Mouse (Mus musculus) neural tube, embryonic 12.5 days (tissue): ENCODE measurements around the gene Hsd3b5. TPM values are rescaled to one million over a fixed set of nuclear protein-coding genes. Genes with fewer than 3 reads are reported as not detected.
"Not testable (repeated sequence)": the region's sequence is repeated elsewhere in the genome, so short reads cannot be mapped to it uniquely, and the experiment has no call there.

Experiments used
- ATAC-seq: fragments of 200-750 bp; cut with Nextera tagmentation; 2 replicates; pipeline ENCODE4 v1.8.0; 2017; ENCODE audit warnings: low read depth, mild to moderate bottlenecking, moderate TSS enrichment, moderate library complexity; ENCODE audit not compliant: low FRiP score
- H3K27ac ChIP-seq: fragments of 300-500 bp; sonication (generic); 2 replicates; pipeline ENCODE4 v1.5.1; 2016
- H3K27me3 ChIP-seq: fragments of 300-500 bp; sonication (generic); replicated peaks from 2 replicates; pipeline ENCODE4 v1.6.1; 2016; ENCODE audit warnings: mild to moderate bottlenecking
- H3K36me3 ChIP-seq: fragments of 300-500 bp; sonication (generic); 2 replicates; pipeline ENCODE4 v1.6.1; 2016; ENCODE audit warnings: mild to moderate bottlenecking
- H3K4me1 ChIP-seq: fragments of 300-500 bp; sonication (generic); 2 replicates; pipeline ENCODE4 v1.6.1; 2016
- H3K4me2 ChIP-seq: fragments of 300-500 bp; sonication (generic); replicated peaks from 2 replicates; pipeline ENCODE4 v1.6.1; 2016; ENCODE audit warnings: mild to moderate bottlenecking
- H3K4me3 ChIP-seq: fragments of 300-500 bp; sonication (generic); 2 replicates; pipeline ENCODE4 v1.5.1; 2016
- H3K9ac ChIP-seq: fragments of 300-500 bp; sonication (generic); 2 replicates; pipeline ENCODE4 v1.6.1; 2016; ENCODE audit warnings: mild to moderate bottlenecking
- H3K9me3 ChIP-seq: fragments of 300-500 bp; sonication (generic); 2 replicates; pipeline ENCODE4 v1.6.1; 2016; ENCODE audit warnings: mild to moderate bottlenecking
- WGBS: fragments of 180-500 bp; shearing (Covaris S2); methylation state at CpG from one replicate; pipeline ENCODE4 v1.1.7; 2016; 5-methylcytosine and 5-hydroxymethylcytosine counted together
- polyA plus RNA-seq: library from polyadenylated mRNA; unstranded; fragments of >200 nt; fragmentation: Nextera tagmentation; extraction: Ambion mirVana; gene quantifications from 2 replicates; pipeline ENCODE4 v1.2.1, GENCODE M21; 2016

Gene Hsd3b5
- polyA plus RNA-seq = not detected in 2 replicates

GRCm38 (mm10) chr3:98630152-98630551 is at the start of gene Hsd3b5:
Gene Hsd3b5, minus strand, starts transcription at chr3:98630252.
- ATAC-seq = no peak

GRCm38 (mm10) chr3:98635145-98635544 is 5.1 kb upstream of the Hsd3b5 start:
- Histone ChIP-seq H3K4me1 (no peaks in the 10 kb centered on the region), H3K4me2 (no peak overlapping the region), H3K9me3 (no peaks in the 10 kb centered on the region), H3K36me3 (no peaks in the 10 kb centered on the region), H3K27ac (no peak overlapping the region), H3K4me3 (no peak overlapping the region), H3K27me3 (no peaks in the 10 kb centered on the region), H3K9ac (no peak overlapping the region)
- ATAC-seq = no peak
- 98% methylated on average over 1 of the region's 1 CpGs for WGBS

More at GRCm38 (mm10) chr3:98630152-98630551, at the start of gene Hsd3b5:
- Histone ChIP-seq H3K4me1 (no peaks in the 10 kb centered on the region), H3K27ac (no peak within 1 kb of the TSS), H3K9me3 (no peaks in the 10 kb centered on the region), H3K27me3 (no peaks in the 10 kb centered on the region), H3K4me3 (no peak within 1 kb of the TSS), H3K9ac (no peak within 1 kb of the TSS), H3K4me2 (no peak within 1 kb of the TSS), H3K36me3 (no peaks in the 10 kb centered on the region)

- Histone ChIP-seq H3K36me3 (no peaks in the 10 kb centered on the region), H3K4me1 (no peaks in the 10 kb centered on the region), H3K4me3 (no peak overlapping the region), H3K4me2 (no peak overlapping the region), H3K27me3 (no peaks in the 10 kb centered on the region), H3K9me3 (no peaks in the 10 kb centered on the region), H3K27ac (no peak overlapping the region), H3K9ac (no peak overlapping the region)
- 83% methylated on average over 3 of the region's 3 CpGs for WGBS
- no peak for ATAC-seq
Measured at GRCm38 (mm10) chr3:98629633-98630032, 419 bp downstream of the Hsd3b5 start.

DNA sequence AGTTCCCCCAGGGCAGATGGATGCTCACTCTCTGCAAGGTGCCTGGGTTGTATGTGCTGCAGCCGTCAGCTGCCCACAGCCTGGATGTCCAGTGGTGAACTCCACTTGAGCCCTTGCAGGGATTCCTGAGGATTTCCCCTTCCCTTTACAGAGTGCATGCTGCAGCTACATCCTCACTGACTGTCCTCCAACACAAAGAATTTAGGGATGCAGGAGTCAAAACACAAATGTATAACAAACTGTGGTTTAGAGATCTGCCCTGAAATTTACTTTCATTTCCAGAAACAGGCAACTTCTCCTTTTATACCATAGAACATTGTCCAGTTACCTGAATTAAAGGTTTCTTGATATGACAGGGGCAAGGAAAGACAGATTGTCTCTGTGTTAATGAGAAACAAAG is 13.3 kb downstream of the Hsd3b5 start:
- 63% methylated on average over 1 of the region's 1 CpGs for WGBS
- not testable (repeated sequence) for H3K4me2 ChIP-seq

DNA sequence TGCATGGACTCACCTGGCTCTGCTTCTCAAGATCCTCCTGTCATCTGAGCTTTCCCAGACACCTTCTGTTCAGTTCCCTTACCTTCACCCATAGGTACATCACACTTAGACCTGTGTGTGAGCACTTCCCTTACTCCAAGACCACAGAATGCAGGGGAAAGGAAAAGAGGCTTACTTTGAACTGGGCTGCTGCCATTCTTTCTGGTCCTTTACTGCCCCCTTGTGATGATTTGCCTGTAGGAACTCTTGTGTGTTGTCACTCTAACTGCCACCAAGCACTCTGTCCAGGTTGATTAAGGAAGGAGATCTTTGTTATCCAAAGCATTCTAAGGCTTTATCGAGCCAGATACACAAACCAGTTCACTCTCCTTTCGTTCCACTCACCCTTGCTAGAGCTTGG is 13.8 kb downstream of the Hsd3b5 start:
- WGBS = 22% methylated on average over 2 of the region's 2 CpGs
- not testable (repeated sequence) for H3K4me1 ChIP-seq, H3K9me3 ChIP-seq, H3K9ac ChIP-seq, H3K36me3 ChIP-seq, H3K27ac ChIP-seq, H3K4me3 ChIP-seq, H3K27me3 ChIP-seq, H3K4me2 ChIP-seq
- 0 out of 2 replicates have a peak, but pooled peaks have one; percentile 13 for ATAC-seq

More for the DNA sequence above, 13.3 kb downstream of the Hsd3b5 start:
- H3K4me3 ChIP-seq, H3K36me3 ChIP-seq, H3K9me3 ChIP-seq, H3K27ac ChIP-seq, H3K27me3 ChIP-seq, H3K9ac ChIP-seq, ATAC-seq, H3K4me1 ChIP-seq: not testable (repeated sequence)

DNA sequence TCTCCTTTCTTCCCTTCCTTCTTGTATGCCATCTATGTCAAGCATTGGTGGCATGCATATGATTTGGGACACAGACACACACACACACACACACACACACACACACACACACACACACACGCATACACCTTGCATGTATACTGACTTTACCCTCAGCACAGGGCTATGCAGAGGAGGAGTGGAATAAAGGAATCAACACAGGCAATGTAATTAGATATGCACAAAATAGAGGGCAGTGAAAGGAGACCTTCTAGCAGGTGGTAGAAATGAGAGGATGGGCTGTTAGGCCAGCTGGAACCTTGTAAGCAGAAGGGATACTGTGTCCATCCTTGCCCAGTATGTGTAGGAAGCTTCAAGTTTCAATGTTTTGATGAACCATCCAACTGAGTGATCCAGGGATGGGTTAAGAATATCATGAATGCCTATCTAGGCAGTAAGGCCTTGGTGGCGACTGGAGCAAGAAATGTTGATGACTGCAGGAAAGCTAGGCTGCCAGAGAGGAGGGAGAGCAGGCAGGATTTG is 15.6 kb downstream of the Hsd3b5 start:
- ATAC-seq, H3K4me2 ChIP-seq, H3K9ac ChIP-seq, H3K27ac ChIP-seq, H3K4me1 ChIP-seq, H3K36me3 ChIP-seq, H3K9me3 ChIP-seq, H3K27me3 ChIP-seq, H3K4me3 ChIP-seq: not testable (repeated sequence)
- WGBS = 68% methylated on average over 2 of the region's 2 CpGs

DNA sequence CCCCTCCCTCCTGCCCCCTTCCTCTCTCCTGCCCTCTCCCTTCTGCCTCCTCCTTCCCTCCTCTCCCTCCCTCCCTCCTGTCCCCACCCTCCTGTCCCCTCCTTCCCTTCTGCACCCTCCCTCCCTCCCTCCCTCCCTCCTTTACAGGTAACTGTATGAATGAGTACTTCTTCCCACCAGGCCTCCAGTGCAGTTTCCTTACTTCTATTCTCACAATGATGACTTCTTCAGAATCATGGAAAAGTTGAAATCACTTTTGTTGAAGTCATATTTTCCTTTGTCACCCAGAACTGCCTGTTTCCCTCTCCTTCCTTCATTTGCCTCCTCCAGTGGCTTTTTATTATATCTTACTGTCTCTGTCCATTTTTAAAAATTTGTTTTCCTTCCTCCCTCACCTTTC is 16.1 kb downstream of the Hsd3b5 start:
- Histone ChIP-seq H3K4me3 (no peak overlapping the region), H3K27me3 (no peaks in the 10 kb centered on the region), H3K27ac (no peak overlapping the region), H3K4me2 (no peak overlapping the region), H3K4me1 (no peaks in the 10 kb centered on the region), H3K36me3 (no peaks in the 10 kb centered on the region), H3K9me3 (no peaks in the 10 kb centered on the region), H3K9ac (no peak overlapping the region)
- ATAC-seq = 0 out of 2 replicates have a peak, but pooled peaks have one; percentile 29

DNA sequence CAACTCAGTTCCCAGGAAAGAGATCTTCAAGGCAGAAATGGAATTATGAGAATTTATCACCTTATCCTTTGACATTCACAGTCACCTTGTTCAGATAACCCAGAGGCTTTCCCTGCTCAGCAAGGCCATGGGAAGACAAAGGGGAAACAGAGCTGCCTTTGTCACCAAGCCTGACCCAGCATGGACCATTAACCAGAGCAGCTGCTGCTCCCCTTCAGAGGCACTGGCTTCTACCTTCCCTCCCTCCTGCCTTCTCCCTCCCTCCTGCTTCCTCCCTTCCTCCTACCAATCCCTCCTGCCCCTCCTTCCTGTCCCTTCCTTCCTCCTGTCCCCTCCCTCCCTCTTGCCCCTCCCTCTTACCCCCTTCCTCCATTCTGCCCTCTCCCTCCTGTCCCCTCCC is 16.5 kb downstream of the Hsd3b5 start:
- H3K27me3 ChIP-seq, H3K36me3 ChIP-seq, H3K4me2 ChIP-seq, H3K9me3 ChIP-seq, H3K4me3 ChIP-seq, H3K9ac ChIP-seq, H3K27ac ChIP-seq, H3K4me1 ChIP-seq: not testable (repeated sequence)
- ATAC-seq = 0 out of 2 replicates have a peak, but pooled peaks have one; percentile 21

DNA sequence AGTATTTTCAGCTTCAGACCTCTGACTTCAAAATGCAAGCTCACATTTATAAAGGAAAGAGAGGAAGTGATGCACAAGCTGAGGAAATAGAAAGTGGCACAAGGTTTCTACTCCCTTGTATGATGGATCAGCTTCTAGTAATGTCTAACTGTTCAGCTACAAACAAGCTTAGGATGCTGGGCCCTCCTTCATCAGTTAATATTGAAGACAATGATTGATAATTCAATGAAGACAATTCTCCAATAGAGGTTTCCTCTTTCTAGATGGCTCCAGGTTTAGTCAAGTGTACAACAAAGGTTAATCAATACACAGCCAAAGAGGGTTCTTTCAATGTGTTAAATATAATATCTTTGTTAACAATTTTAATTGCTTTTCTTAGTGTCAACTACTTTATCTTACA is 41.3 kb downstream of the Hsd3b5 start, which contains the start of gene Gm10681:
Gene Gm10681 (minus strand): TSS at position 101 of the 400 bp plus-strand sequence.
- Histone ChIP-seq H3K4me1 (no peaks in the 10 kb centered on the region), H3K27ac (no peak within 1 kb of the TSS), H3K9ac (no peak within 1 kb of the TSS), H3K4me2 (no peak within 1 kb of the TSS), H3K27me3 (no peaks in the 10 kb centered on the region), H3K36me3 (no peaks in the 10 kb centered on the region), H3K9me3 (no peaks in the 10 kb centered on the region), H3K4me3 (no peak within 1 kb of the TSS)
- ATAC-seq = no peak

DNA sequence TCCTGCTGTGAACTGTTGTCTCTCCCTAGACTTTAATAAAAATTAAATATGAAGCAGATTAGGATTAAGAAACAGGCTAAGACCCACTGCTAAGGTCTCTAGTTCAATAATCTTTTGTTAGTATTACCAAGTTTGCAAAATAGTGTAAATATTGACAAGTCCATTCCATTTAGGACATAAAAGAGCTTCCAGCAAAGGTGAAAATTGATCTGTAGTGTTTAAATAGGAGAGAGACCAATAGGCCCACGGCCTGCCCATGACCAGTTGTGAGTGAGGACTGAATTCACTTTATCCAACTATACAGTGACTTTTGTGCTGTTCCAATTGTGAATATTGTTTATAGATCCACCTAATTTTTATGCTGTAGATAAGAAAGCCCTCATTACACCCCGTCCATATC is 42.3 kb downstream of the Hsd3b5 start:
- Histone ChIP-seq H3K9ac (no peak overlapping the region), H3K9me3 (no peaks in the 10 kb centered on the region), H3K27me3 (no peaks in the 10 kb centered on the region), H3K4me2 (no peak overlapping the region), H3K4me3 (no peak overlapping the region), H3K36me3 (no peaks in the 10 kb centered on the region), H3K27ac (no peak overlapping the region), H3K4me1 (no peaks in the 10 kb centered on the region)
- 89% methylated on average over 2 of the region's 2 CpGs for WGBS
- ATAC-seq = no peak

GRCm38 (mm10) chr3:98582622-98583021 is 47.4 kb downstream of the Hsd3b5 start:
- not testable (repeated sequence) for H3K4me1 ChIP-seq, H3K27ac ChIP-seq, H3K9me3 ChIP-seq, H3K36me3 ChIP-seq, H3K9ac ChIP-seq, ATAC-seq, H3K4me2 ChIP-seq, H3K4me3 ChIP-seq, H3K27me3 ChIP-seq

DNA sequence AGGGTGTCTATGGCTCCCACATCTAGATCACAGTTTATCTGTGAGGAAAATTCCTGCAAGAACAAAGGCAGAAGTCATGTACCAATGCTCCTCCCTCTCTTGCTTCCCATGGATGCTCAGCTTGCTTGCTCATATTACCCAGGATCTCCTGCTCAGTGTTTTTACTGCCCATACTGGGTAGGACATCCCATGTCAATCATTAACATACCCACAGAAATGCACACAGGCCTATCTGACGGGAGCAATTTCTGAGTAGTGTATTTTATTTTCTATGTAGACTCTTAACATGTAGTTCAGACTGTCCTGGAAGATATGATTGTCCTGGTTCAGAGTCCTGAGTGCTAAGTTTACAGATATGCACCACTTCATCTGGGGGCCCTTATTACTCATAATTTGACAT is 47.9 kb downstream of the Hsd3b5 start:
- H3K4me2 ChIP-seq, H3K27ac ChIP-seq, H3K4me3 ChIP-seq, ATAC-seq, H3K4me1 ChIP-seq, H3K36me3 ChIP-seq, H3K9ac ChIP-seq, H3K9me3 ChIP-seq, H3K27me3 ChIP-seq: not testable (repeated sequence)
- WGBS = no CpG with 5 or more reads among the region's 1 CpGs

GRCm38 (mm10) chr3:98581024-98581423 is 49.0 kb downstream of the Hsd3b5 start:
- H3K4me1 ChIP-seq, H3K9ac ChIP-seq, H3K4me2 ChIP-seq, H3K9me3 ChIP-seq, ATAC-seq, H3K36me3 ChIP-seq, H3K27ac ChIP-seq, H3K27me3 ChIP-seq, H3K4me3 ChIP-seq: not testable (repeated sequence)
- 92% methylated on average over 1 of the region's 1 CpGs for WGBS
